In genomic region chr7:28789235-28789634, GRCm38 (mm10) we compare ENCODE assay signal across 15 mouse cellular contexts. TPM values are rescaled to one million over a fixed set of nuclear protein-coding genes. Genes with fewer than 3 reads are reported as not detected.
DNase-seq lines count a peak whose midpoint lies in the region; ATAC-seq and TF ChIP-seq lines count a peak whose summit lies in the region.
"Had no signal": no experiment of that assay in that cellular context is flagged by ENCODE, and none has a peak within 500 bp of the region (broad histone marks: within the 10 kb centered on the region; RNA-seq: fewer than 3 reads in every experiment).

No protein-coding gene starts in this region.

- TF ChIP-seq CTCF in intestine, postnatal 0 days (IDR thresholded peaks at IDR 0.05; ENCODE audit: low read depth), result no peak
- TF ChIP-seq CTCF in stomach, postnatal 0 days (IDR thresholded peaks at IDR 0.05; ENCODE audit: low read depth), result no peak

- 54% methylated on average over 3 of the region's 3 CpGs for WGBS in heart, embryonic 15.5 days
- WGBS in intestine, postnatal 0 days, result 51% methylated on average over 3 of the region's 3 CpGs
- WGBS in stomach, postnatal 0 days, result 39% methylated on average over 3 of the region's 3 CpGs

- no peak for TF ChIP-seq EP300 in stomach, postnatal 0 days (optimal IDR thresholded peaks at IDR 0.05)

- no peak for ATAC-seq in heart, embryonic 15.5 days (replicated peaks; ENCODE audit: insufficient number of reproducible peaks, insufficient read depth, low FRiP score, low read depth)
- no peak for ATAC-seq in megakaryocyte, adult 5-6 weeks (ENCODE audit: poor library complexity, severe bottlenecking)
- ATAC-seq in intestine, postnatal 0 days, result no peak
- no peak for ATAC-seq in stomach, postnatal 0 days (ENCODE audit: low FRiP score, low TSS enrichment)
- no peak for ATAC-seq in inflammation-experienced regulatory T-cells, adult 6 months

- H3K9me3 ChIP-seq in heart, embryonic 15.5 days (replicated peaks), result no peaks in the 10 kb centered on the region
- H3K9me3 ChIP-seq in megakaryocyte, embryonic 14.5 days, result no peaks in the 10 kb centered on the region
- no peaks in the 10 kb centered on the region for H3K9me3 ChIP-seq in intestine, postnatal 0 days (ENCODE audit: control insufficient read depth)
- no peaks in the 10 kb centered on the region for H3K9me3 ChIP-seq in stomach, postnatal 0 days (ENCODE audit: control insufficient read depth, low read length)

- peak overlapping the region; percentile 19; the same call in 1 of the 2 replicates for H3K4me3 ChIP-seq in heart, embryonic 15.5 days
- H3K4me3 ChIP-seq in megakaryocyte, embryonic 14.5 days (replicated peaks), result peak overlapping the region; percentile 88
- H3K4me3 ChIP-seq in intestine, postnatal 0 days (ENCODE audit: low read depth, low read length), result no peak overlapping the region
- H3K4me3 ChIP-seq in stomach, postnatal 0 days (ENCODE audit: low read depth, low read length), result no peak overlapping the region

- peaks cover 8% of the 10 kb centered on the region for H3K36me3 ChIP-seq in heart, embryonic 15.5 days
- peaks cover 55% of the 10 kb centered on the region for H3K36me3 ChIP-seq in megakaryocyte, embryonic 14.5 days (replicated peaks; ENCODE audit: low read length)
- peaks cover 33% of the 10 kb centered on the region for H3K36me3 ChIP-seq in intestine, postnatal 0 days (ENCODE audit: control insufficient read depth, insufficient read depth)
- peaks cover 3% of the 10 kb centered on the region; the same call in 1 of the 2 replicates for H3K36me3 ChIP-seq in stomach, postnatal 0 days (ENCODE audit: control insufficient read depth, insufficient read depth, low read length)

- H3K4me2 ChIP-seq in heart, embryonic 15.5 days, result no peak overlapping the region; the same call in 1 of the 2 replicates
- no peak overlapping the region for H3K4me2 ChIP-seq in intestine, postnatal 0 days (replicated peaks; ENCODE audit: low read depth)
- no peak overlapping the region for H3K4me2 ChIP-seq in stomach, postnatal 0 days (replicated peaks; ENCODE audit: low read depth)

- H3K27ac ChIP-seq in heart, embryonic 15.5 days, result no peak overlapping the region
- H3K27ac ChIP-seq in intestine, postnatal 0 days (ENCODE audit: low read depth, low read length), result peak overlapping the region; percentile 28; the same call in 1 of the 2 replicates
- 0 out of 2 replicates have a peak overlapping the region, but pooled peaks have one; percentile 24 for H3K27ac ChIP-seq in stomach, postnatal 0 days (replicated peaks)

- no peak overlapping the region for H3K9ac ChIP-seq in heart, embryonic 15.5 days
- no peak overlapping the region for H3K9ac ChIP-seq in intestine, postnatal 0 days (ENCODE audit: low read depth, low read length)
- H3K9ac ChIP-seq in stomach, postnatal 0 days (ENCODE audit: low read length), result 0 out of 2 replicates have a peak overlapping the region, but pooled peaks have one; percentile 27

- no peak for DNase-seq in heart, adult 8-10 months (ENCODE audit: low spot score)
- DNase-seq in stomach, postnatal 0 days (ENCODE audit: low spot score), result no peak
- no peak for DNase-seq in retina, embryonic 14.5 days (ENCODE audit: low spot score)
- DNase-seq: cerebellum, adult 9-11 months; heart, postnatal 14 days; kidney, adult 18-20 months had no signal

- no peaks in the 10 kb centered on the region for H3K27me3 ChIP-seq in heart, embryonic 15.5 days
- no peaks in the 10 kb centered on the region for H3K27me3 ChIP-seq in megakaryocyte, embryonic 14.5 days (replicated peaks)
- no peaks in the 10 kb centered on the region for H3K27me3 ChIP-seq in intestine, postnatal 0 days (replicated peaks; ENCODE audit: control insufficient read depth, insufficient read depth, low read length)
- no peaks in the 10 kb centered on the region for H3K27me3 ChIP-seq in stomach, postnatal 0 days (ENCODE audit: control insufficient read depth, insufficient read depth, low read length)

- H3K4me1 ChIP-seq in heart, embryonic 15.5 days (replicated peaks), result 0 out of 2 replicates have a peak, but pooled peaks cover 6% of the 10 kb centered on the region
- peaks cover 66% of the 10 kb centered on the region for H3K4me1 ChIP-seq in megakaryocyte, embryonic 14.5 days
- peaks cover 5% of the 10 kb centered on the region; the same call in 1 of the 2 replicates for H3K4me1 ChIP-seq in intestine, postnatal 0 days (replicated peaks; ENCODE audit: control insufficient read depth, insufficient read depth, low read length)
- no peaks in the 10 kb centered on the region; the same call in 1 of the 2 replicates for H3K4me1 ChIP-seq in stomach, postnatal 0 days (replicated peaks; ENCODE audit: control insufficient read depth, insufficient read depth)

RNA-seq across cellular contexts. Expression of gene Rinl, which starts 0.5 kb away (rescaled TPM):
- 2.8 and 7.3 TPM in 2 replicates for polyA plus RNA-seq in heart, embryonic 15.5 days (2015; fragmentation: Nextera tagmentation; extraction: Ambion mirVana)
- total RNA-seq in heart, adult 8-10 months (2022), result 1 to 10 TPM; 1.4 to 3.0 (median 1.6) TPM
- polyA plus RNA-seq in megakaryocyte, embryonic 14.5 days (2012; ENCODE audit: insufficient read depth, low replicate concordance), result 30.8 and 66.7 TPM in 2 replicates
- total RNA-seq in megakaryocyte, adult 5-6 weeks (2015), result 64.9 and 68.8 TPM in 2 replicates
- 62.6 and 71.5 TPM in 2 replicates for total RNA-seq in megakaryocyte, adult 5-6 weeks (2017)
- 1.6 and 2.2 TPM in 2 replicates for polyA plus RNA-seq in intestine, postnatal 0 days (2015; fragmentation: Nextera tagmentation; extraction: Ambion mirVana)
- 2.1 and 2.6 TPM in 2 replicates for polyA plus RNA-seq in stomach, postnatal 0 days (2015; fragmentation: Nextera tagmentation; extraction: Ambion mirVana)
- polyA plus RNA-seq in inflammation-experienced regulatory T-cells, adult 6 months (2017; shearing (Covaris generic)), result 100 to 1,000 TPM; 216 to 294 (median 288) TPM

RNA-seq across cellular contexts. Expression of gene Hnrnpl, which starts 19.1 kb away (rescaled TPM):
- 152 and 158 TPM in 2 replicates for polyA plus RNA-seq in heart, embryonic 15.5 days (2015; fragmentation: Nextera tagmentation; extraction: Ambion mirVana)
- 100 to 1,000 TPM; 185 to 230 (median 214) TPM for total RNA-seq in heart, adult 8-10 months (2022)
- polyA plus RNA-seq in megakaryocyte, embryonic 14.5 days (2012; ENCODE audit: insufficient read depth, low replicate concordance), result 226 and 241 TPM in 2 replicates
- 275 and 307 TPM in 2 replicates for total RNA-seq in megakaryocyte, adult 5-6 weeks (2015)
- total RNA-seq in megakaryocyte, adult 5-6 weeks (2017), result 187 and 291 TPM in 2 replicates
- polyA plus RNA-seq in intestine, postnatal 0 days (2015; fragmentation: Nextera tagmentation; extraction: Ambion mirVana), result 144 and 152 TPM in 2 replicates
- polyA plus RNA-seq in stomach, postnatal 0 days (2015; fragmentation: Nextera tagmentation; extraction: Ambion mirVana), result 153 and 156 TPM in 2 replicates
- 100 to 1,000 TPM; 171 to 386 (median 383) TPM for polyA plus RNA-seq in inflammation-experienced regulatory T-cells, adult 6 months (2017; shearing (Covaris generic))

RNA-seq across cellular contexts. Expression of gene Nfkbib, which starts 21.9 kb away (rescaled TPM):
- polyA plus RNA-seq in heart, embryonic 15.5 days (2015; fragmentation: Nextera tagmentation; extraction: Ambion mirVana), result 26.6 and 35.8 TPM in 2 replicates
- total RNA-seq in heart, adult 8-10 months (2022), result 10 to 100 TPM; 22.8 to 29.1 (median 28.1) TPM
- polyA plus RNA-seq in megakaryocyte, embryonic 14.5 days (2012; ENCODE audit: insufficient read depth, low replicate concordance), result 239 and 363 TPM in 2 replicates
- total RNA-seq in megakaryocyte, adult 5-6 weeks (2015), result 15.5 and 19.5 TPM in 2 replicates
- total RNA-seq in megakaryocyte, adult 5-6 weeks (2017), result 13.3 and 15.6 TPM in 2 replicates
- 33.1 and 33.2 TPM in 2 replicates for polyA plus RNA-seq in intestine, postnatal 0 days (2015; fragmentation: Nextera tagmentation; extraction: Ambion mirVana)
- 31.2 and 33.0 TPM in 2 replicates for polyA plus RNA-seq in stomach, postnatal 0 days (2015; fragmentation: Nextera tagmentation; extraction: Ambion mirVana)
- polyA plus RNA-seq in inflammation-experienced regulatory T-cells, adult 6 months (2017; shearing (Covaris generic)), result 10 to 100 TPM; 46.0 to 72.8 (median 53.3) TPM

RNA-seq across cellular contexts. Expression of gene Sirt2, which starts 22.7 kb away (rescaled TPM):
- polyA plus RNA-seq in heart, embryonic 15.5 days (2015; fragmentation: Nextera tagmentation; extraction: Ambion mirVana), result 50.3 and 58.4 TPM in 2 replicates
- 10 to 100 TPM; 84.0 to 92.6 (median 90.8) TPM for total RNA-seq in heart, adult 8-10 months (2022)
- 230 and 254 TPM in 2 replicates for polyA plus RNA-seq in megakaryocyte, embryonic 14.5 days (2012; ENCODE audit: insufficient read depth, low replicate concordance)
- total RNA-seq in megakaryocyte, adult 5-6 weeks (2015), result 70.0 and 73.0 TPM in 2 replicates
- total RNA-seq in megakaryocyte, adult 5-6 weeks (2017), result 28.0 and 36.7 TPM in 2 replicates
- polyA plus RNA-seq in intestine, postnatal 0 days (2015; fragmentation: Nextera tagmentation; extraction: Ambion mirVana), result 76.8 and 79.2 TPM in 2 replicates
- 35.3 and 39.3 TPM in 2 replicates for polyA plus RNA-seq in stomach, postnatal 0 days (2015; fragmentation: Nextera tagmentation; extraction: Ambion mirVana)
- polyA plus RNA-seq in inflammation-experienced regulatory T-cells, adult 6 months (2017; shearing (Covaris generic)), result 100 to 1,000 TPM in 1 of 3 experiments, 10 to 100 TPM in 2; 65.3 to 134 (median 90.9) TPM

RNA-seq across cellular contexts. Expression of gene Ccer2, which starts 33.3 kb away (rescaled TPM):
- polyA plus RNA-seq in heart, embryonic 15.5 days (2015; fragmentation: Nextera tagmentation; extraction: Ambion mirVana), result not detected in 2 replicates
- not detected for total RNA-seq in heart, adult 8-10 months (2022)
- polyA plus RNA-seq in megakaryocyte, embryonic 14.5 days (2012; ENCODE audit: insufficient read depth, low replicate concordance), result not detected in 2 replicates
- total RNA-seq in megakaryocyte, adult 5-6 weeks (2015), result not detected in 2 replicates
- not detected in 2 replicates for total RNA-seq in megakaryocyte, adult 5-6 weeks (2017)
- polyA plus RNA-seq in intestine, postnatal 0 days (2015; fragmentation: Nextera tagmentation; extraction: Ambion mirVana), result not detected in 2 replicates
- not detected in 2 replicates for polyA plus RNA-seq in stomach, postnatal 0 days (2015; fragmentation: Nextera tagmentation; extraction: Ambion mirVana)
- not detected for polyA plus RNA-seq in inflammation-experienced regulatory T-cells, adult 6 months (2017; shearing (Covaris generic))
- total RNA-seq: gastrocnemius, postnatal 4 days; heart, postnatal 14 days; MEL; neutrophil, adult 5-6 weeks had no signal
- polyA plus RNA-seq: testis, adult 2 months had no signal

Comparison
In these comparisons a context has a peak if more than half of its experiments do, and no peak if none do; other contexts are left out.
1. H3K4me3 ChIP-seq: peak in heart, embryonic 15.5 days (single experiment) and megakaryocyte, embryonic 14.5 days (single experiment); none in intestine, postnatal 0 days (single experiment) and stomach, postnatal 0 days (single experiment).